Mouse (Mus musculus) thymus, postnatal 14 days (tissue): ENCODE measurements around the gene Tfap2d.

Experiments used
- DNase-seq: peaks from one replicate; pipeline ENCODE4 v3.0.0; 2021

Tfap2d gene

DNA sequence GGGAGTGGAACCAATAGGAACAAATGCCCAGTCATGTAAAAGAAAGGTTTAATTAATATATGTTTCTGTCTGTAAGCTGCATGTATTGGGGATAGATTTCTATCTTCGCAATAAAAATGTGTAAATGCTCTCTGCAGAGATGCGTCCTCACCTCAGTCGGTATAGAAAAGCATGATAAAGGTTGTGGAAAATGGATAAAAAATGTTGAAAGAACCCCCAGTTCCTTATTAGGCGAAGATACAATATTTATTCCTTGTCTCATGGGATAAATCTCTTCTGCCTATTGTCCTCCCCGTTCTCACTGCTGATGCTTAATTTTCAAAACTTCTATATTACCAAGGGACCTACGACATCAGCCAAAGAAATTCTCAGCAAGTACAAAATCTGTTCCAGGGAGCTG lies at the start of gene Tfap2d:
Tfap2d (plus strand) TSS at position 392 of the 400 bp plus-strand sequence.
- DNase-seq, result no peak

DNA sequence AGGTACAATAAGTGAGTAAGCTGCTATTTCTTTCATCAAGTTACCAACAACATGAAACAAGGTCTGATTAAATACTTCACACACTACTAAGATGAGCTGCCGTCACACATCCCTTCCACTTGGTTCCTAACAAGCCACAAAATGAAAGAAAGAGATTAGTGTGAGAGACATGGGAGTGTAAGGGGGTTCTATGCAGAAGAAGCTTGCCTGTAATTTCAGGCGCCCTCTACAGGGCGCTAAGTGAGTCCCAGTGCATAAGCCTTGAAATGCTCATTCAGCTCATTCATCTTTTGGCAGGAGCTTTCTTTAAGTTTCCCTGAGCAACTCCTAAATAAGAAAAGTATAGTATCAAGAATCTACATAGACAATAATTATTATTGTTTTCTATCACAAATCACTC lies 46.5 kb upstream of the Tfap2d start:
- DNase-seq, result no peak

- DNase-seq, result no peak
Measured at GRCm38 (mm10) chr1:19056861-19057260, 46.0 kb upstream of the Tfap2d start.

- no peak for DNase-seq
Measured at GRCm38 (mm10) chr1:19088078-19088477, 14.7 kb upstream of the Tfap2d start.

- DNase-seq, result no peak
Measured at GRCm38 (mm10) chr1:19096921-19097320, 5.9 kb upstream of the Tfap2d start.

DNA sequence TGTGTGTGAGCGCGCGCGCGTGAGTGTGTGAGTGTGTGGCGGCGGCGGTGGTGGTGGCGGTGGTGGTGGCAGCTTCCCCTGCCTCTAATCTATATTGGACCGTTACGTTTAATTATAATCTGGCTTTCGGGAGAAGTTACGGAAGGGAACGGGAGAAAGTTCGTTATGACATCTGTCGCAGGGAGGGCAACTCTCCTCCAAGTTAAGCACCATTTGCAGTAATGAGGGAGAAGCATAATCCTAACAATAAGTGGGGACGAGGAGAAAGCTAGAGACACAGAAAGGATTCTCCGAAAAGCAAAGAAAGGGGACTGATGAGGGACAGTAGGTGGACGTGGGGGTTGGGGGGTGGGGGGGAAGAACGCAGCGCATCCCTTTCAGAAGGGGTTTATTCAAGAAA lies 494 bp downstream of the Tfap2d start:
- no peak for DNase-seq

DNA sequence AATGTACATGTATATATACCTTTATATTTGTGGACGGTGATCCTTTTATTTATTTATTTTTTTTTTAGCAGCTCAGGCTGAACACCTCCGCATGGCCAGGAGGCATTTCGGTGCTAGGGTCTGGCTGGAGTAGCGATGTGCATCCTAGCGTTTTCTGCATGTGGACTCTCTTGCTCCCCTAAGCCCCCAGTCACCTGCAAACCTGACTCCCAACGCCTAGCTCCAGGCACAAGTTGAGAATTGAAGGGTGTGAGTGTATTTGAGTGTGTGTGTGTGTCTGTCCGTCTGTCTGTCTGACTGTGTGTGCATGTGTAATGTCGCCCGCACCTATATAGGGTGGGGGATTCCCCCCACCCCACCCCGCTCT lies 937 bp downstream of the Tfap2d start:
- no peak for DNase-seq

DNA sequence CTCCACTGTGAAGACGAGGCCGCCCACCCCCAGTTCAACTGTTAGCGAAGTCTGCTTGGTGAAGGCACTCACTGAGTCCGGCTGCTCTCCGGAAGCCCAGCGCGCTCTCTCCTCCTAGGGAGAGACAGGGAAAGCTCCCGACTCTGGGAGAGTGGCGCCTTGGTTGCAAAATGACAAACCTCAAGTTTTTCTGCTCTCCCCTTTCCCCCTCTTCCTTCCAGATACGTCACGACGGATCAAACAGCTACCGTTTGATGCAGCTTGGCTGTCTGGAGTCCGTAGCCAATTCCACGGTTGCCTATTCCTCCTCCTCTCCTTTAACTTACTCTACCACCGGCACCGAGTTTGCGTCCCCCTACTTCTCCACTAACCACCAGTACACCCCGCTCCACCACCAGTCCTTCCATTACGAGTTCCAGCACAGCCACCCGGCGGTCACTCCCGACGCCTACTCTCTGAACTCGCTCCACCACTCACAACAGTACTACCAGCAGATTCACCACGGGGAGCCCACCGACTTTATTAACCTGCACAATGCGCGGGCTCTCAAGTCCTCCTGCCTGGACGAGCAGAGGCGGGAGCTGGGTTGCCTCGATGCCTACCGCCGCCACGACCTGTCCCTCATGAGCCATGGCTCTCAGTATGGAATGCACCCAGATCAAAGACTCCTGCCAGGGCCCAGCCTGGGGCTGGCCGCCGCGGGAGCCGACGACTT lies 1.5 kb downstream of the Tfap2d start:
- no peak for DNase-seq

- no peak for DNase-seq
Measured at GRCm38 (mm10) chr1:19106401-19106800, 3.6 kb downstream of the Tfap2d start.

DNA sequence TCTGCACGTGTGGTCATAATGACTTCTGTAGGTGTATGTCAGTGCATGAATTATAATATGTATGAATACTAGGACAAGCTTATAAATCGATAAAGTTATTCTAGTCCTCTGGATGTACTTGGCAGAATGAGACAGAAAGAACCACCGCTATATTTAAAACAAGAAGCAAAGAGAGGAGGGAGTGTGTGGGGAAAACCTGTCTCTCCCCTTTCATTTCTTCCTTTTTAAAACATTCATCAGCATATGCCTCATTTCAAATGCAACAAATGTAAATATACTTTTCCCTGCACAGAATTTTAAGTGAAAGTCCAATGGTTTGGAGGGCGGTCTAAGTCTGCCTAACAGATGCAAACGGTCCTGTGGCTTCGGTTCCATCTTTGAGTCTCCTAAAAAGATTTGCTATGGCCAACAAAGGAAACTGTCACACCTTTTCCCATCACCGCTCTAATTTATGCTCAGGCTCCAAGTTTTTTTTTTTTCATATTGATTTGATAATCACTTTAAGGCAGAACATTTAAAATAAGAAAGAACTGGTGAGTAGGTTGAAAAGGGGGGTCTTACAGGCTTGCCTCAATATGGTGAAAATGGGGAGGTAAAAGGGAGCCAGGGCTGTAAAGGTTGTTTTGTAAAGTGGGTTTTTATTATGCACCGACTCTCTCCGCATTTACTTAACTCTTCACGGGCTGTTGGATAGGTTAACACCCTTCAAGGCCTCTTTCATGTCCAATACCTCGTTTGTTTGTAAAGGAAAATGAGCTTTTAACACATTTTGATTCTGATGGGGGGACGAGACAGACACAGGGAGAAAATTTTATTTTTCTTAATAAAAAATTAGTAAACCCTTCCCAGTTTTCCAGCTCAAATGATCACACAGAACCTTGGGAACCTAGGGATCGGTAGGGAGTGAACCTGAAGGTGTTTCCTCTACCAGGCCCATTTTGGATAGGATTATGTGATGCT lies 4.3 kb downstream of the Tfap2d start:
- DNase-seq, result no peak

DNA sequence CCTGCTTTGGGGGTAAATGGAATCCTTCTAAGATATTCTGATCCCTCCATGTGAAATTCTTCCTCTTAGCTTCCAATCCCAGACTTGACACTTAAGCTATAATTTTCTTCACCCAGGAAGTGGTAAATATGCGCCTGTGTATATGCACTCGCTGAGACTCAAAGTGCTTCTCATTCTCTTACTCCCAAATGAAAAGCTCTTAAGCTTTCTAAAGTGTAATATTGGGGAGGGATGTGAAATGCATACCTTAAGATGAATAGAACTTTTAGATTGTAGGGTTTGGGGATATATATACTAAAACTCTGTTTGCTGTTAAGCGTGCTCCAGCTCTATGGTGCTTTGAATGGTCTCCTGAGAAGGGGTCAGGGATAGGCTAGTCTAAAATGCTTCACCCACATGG lies 5.0 kb downstream of the Tfap2d start:
- no peak for DNase-seq

DNA sequence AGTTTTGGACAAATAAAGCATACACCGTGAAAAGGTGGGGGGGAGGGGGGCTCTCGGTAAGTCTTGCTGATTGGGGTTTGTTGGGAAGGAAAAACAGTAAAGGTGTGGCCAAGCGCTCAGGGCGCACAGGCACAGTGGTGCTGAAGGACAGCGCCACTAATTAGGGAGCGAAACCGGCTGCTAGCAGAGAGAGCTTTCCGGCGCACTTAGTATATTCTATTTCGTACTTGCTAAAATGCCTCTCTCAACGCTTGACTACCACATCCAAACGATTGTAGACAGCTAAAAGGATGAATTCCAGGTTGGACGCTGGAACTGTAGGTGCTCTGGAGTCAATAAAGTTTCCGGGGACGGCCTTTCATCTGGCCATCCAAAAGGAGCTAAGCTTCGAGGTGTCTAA lies 6.9 kb downstream of the Tfap2d start:
- no peak for DNase-seq

DNA sequence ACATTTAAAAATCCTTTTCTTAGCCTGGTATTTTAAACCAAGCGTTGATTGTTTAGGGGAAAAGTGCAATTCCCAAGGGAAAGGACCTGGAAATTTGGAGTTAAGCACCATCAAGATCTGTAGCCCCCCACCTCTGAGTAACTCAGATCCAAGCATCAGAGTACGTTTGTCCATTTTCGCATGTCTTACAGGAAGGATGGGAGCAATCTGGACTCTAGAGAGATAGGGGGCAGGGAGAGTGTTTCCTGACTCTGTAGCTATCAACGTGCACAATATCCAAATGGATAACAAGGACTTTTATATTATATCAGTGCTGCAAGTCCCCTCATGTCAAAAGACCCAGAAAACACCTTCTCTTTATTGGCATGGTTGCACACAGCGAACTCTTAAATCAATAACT lies 7.4 kb downstream of the Tfap2d start:
- DNase-seq, result no peak

DNA sequence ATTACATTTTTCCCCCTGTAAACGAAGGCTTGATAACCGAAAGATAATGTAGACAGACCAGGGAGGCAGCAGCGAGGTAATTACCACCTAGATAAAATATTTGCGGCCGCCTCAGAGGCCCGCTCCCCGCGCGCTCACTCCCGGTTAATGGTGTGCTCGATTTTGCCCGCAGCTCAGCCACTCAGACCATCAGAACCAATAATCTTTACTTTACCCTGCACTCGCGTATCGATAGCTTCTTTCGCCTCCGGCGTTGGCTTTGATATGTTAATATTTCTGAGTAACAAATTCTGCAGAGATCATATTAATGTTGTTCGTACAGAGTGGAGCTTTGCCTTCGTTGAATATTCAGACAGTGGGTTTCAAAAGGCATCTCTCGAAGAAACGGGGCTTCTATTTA lies 8.2 kb downstream of the Tfap2d start:
- DNase-seq, result no peak

GRCm38 (mm10) chr1:19178742-19179397 lies 76.0 kb downstream of the Tfap2d start:
- DNase-seq, result peak; percentile 2

DNA sequence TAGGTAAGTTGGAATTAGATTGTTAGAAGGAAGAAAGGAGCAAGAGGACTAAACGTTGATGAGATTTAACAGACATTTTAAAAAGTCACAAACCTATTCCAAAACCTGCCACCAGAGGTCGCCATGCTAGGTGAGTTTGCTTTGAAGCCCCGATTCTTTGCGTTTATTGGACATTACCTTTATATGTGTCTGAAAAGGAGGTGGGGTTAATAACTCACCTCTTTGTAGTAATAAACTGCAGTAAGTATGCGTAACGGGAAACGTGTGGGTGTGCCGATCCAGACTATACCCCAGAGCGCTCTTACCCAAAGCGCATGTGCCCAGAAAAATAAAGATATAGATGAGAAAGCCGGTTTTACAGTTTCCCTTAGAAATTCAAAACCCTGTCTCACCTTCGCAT lies 102.8 kb downstream of the Tfap2d start:
- DNase-seq, result no peak

- DNase-seq, result no peak
Measured at GRCm38 (mm10) chr1:19206194-19206593, 103.4 kb downstream of the Tfap2d start.

DNA sequence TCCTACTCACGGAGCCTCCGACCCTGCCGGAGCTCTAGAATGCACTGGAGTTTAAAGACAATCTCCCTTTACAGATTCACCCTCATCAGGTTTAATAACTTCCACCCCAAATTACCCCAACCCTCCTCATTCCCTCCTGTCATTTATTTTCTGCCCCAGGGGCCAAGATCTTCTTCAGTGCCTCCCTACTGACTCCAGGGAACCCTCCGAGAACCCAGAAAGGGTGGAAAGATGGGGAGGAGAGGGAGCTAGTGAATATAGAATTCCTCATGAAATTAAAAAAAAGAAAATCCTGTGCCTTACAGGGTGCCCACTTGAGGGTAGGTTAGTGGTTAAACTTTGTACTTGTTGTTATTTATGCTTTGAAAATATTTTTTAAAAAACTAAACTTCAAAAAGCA lies 104.8 kb downstream of the Tfap2d start:
- no peak for DNase-seq

DNA sequence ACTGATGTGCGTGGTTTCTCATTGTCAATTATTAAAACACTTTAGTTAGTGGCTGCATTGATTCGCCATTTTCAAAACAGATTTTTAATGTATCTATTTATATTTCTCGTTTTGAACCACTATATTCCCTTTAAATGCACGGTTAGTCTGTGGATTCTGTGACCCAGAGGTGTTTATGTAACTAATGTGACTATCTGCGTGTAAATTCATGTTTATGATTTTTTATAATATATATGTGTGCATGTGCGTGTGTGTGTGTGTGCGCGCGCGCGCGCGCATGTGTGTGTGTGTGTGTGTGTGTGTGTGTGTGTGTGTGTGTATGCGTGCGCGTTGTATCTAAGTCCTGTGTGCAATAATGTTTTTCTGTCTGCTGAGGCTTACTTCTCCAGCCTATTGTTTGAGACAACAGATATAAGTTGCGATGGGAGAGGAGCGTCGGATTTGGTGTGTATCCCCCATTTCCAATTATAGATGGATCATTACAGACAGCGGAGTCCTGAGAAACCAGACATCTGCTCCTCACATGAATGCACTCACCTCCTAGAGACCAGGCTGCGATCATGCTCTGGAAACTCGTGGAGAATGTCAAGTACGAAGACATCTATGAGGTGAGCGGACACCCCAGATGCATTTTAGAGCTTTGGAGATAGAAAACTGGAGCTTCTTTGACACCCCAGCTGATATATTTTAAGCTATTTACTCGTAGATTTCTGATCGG lies 106.0 kb downstream of the Tfap2d start, which contains the start of gene Tfap2b:
Tfap2b (plus strand) TSS at position 274 of the 718 bp plus-strand sequence.
- no peak for DNase-seq

DNA sequence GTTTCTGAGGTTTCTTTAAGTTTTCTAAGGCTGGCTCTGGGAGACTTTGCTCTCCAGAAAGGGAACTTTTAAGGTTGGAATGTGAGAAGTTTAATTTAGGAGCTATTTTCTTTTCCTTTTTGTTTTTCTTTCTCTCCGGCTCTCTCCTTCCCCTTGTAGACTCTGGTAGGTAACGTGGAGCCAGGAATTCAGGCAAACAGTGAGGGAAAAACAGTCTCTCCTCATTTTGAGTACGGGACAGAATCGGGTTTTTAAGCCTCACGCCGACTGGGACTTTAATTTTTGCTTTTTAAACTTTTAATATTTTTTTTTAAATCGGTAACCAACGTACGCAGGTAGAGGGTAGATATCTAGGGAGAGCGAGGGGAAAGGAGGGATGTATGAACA lies 106.5 kb downstream of the Tfap2d start:
- no peak for DNase-seq

- no peak for DNase-seq
Measured at GRCm38 (mm10) chr1:19209776-19210175, 107.0 kb downstream of the Tfap2d start.

DNA sequence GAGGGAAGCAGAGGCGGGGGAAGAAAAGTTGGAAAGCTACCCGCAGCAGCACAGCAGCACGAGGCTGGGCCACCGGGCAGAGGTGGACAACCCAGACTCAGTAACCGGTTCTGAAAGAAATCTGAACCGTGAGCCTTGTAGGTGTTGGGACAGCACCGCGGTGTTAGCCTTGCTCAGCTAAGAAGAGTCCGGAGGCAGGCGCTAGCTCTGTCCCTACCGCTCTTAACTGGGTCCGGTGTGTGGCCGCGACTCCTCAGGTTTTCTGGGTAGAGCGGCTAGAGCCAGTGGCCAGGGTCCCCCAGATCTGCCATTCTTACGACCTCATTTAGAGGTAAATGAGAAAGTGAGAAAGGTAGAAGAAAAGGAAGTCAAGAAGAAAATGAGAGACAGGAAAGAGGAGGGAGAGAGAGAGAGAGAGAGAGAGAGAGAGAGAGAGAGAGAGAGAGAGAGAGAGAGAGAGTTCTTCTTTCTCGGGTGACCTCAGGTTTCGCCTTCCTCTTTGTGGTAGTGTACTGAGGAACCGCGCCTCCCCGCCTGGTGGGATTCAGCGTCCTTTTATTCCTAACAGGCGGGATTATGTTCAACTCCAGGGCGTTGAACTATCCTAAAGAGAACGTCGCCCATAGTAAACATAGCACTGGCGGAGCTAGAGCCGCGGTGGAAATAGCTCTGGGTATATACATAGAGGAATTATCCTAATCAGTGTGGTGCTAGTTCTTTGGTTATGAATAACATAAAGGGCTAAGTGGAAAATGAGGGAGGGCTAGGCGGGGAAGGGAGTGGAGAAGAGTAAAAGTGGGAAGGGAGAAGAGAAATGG lies 107.6 kb downstream of the Tfap2d start:
- DNase-seq, result no peak
